Mouse (Mus musculus) megakaryocyte, embryonic 14.5 days (primary cell): ENCODE results near the gene Gpr33. TPM values are rescaled to one million over a fixed set of nuclear protein-coding genes. Genes with fewer than 3 reads are reported as not detected.

ENCODE experiments used
- H3K27me3 ChIP-seq: replicated peaks from 2 replicates; pipeline ENCODE3; 2012; ENCODE audit warnings: inconsistent platforms
- H3K36me3 ChIP-seq: replicated peaks from 2 replicates; pipeline ENCODE3; 2012; ENCODE audit warnings: low read length, inconsistent platforms, mixed read lengths
- H3K4me1 ChIP-seq: 2 replicates; pipeline ENCODE4 v1.6.1; 2012; ENCODE audit warnings: inconsistent platforms
- H3K4me3 ChIP-seq: replicated peaks from 2 replicates; pipeline ENCODE3; 2012; ENCODE audit warnings: moderate library complexity, mild to moderate bottlenecking, inconsistent platforms
- H3K9me3 ChIP-seq: 2 replicates; pipeline ENCODE4 v1.6.1; 2012; ENCODE audit warnings: inconsistent platforms
- FLI1 ChIP-seq: IDR thresholded peaks from 2 replicates; pipeline ENCODE4 v1.6.1; 2012; ENCODE audit warnings: low read length, inconsistent platforms, mixed read lengths
- GATA1 ChIP-seq: IDR thresholded peaks from 3 replicates; pipeline ENCODE4 v1.6.1; 2012; ENCODE audit warnings: mixed read lengths, low read length, inconsistent platforms, borderline replicate concordance
- polyA plus RNA-seq: library from polyadenylated mRNA; stranded (reverse); fragments of >175 nt; gene quantifications from 2 replicates; pipeline ENCODE4 v1.2.3, GENCODE M21; 2012; ENCODE audit warnings: low replicate concordance; ENCODE audit not compliant: insufficient read depth

Gene Gpr33
- not detected in 2 replicates for polyA plus RNA-seq

DNA sequence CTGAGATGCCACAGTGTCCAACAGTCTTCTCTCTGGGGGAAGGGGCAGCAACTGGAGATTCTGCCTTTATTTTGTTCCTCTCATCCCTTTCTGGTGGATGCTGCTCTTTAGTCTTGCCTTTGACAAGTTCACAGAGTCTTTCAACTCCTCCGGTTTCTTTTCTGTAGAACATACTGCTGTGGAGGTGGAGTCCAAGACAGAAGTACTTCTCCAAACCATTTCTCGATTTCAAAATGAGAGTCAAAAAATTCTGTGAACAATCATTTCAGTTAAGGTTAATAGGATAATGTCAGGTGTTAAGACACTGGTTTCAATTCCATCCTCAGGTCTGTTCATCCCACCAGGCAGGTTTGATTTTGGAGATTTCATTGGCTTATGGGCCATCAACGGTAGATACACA lies at the start of gene Gpr33:
Gene Gpr33, minus strand, starts transcription at position 101 of the 400 bp plus-strand sequence.
- no peaks in the 10 kb centered on the region for H3K9me3 ChIP-seq
- no peak within 1 kb of the TSS for H3K4me3 ChIP-seq
- H3K36me3 ChIP-seq: no peaks in the 10 kb centered on the region
- no peaks in the 10 kb centered on the region for H3K4me1 ChIP-seq
- peaks cover 3% of the 10 kb centered on the region for H3K27me3 ChIP-seq
- no peak for TF ChIP-seq GATA1
- no peak for TF ChIP-seq FLI1

DNA sequence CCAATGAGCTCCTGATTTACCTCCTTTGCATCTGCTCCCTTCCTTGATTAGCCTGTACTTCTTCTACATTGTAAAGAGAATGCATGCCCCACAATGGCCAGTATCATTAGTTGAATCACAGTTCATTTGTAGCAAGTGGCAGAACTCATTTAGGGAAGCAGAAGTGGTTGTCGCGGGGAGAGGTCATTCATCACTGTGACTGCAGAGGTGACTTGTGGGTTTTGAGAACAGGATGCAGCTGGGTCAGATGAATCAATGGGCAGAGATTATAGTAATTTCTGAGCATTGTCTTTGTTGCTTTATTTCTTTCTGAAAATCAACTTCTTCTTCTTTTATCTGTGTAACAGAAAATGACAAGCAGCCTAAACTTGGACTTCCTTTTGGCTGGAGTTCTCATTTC lies 21.5 kb upstream of the Gpr33 start:
- Histone ChIP-seq H3K4me3 (no peak overlapping the region), H3K36me3 (no peaks in the 10 kb centered on the region), H3K4me1 (peaks cover 6% of the 10 kb centered on the region), H3K9me3 (peaks cover 8% of the 10 kb centered on the region; the same call in 1 of the 2 replicates), H3K27me3 (peaks cover 4% of the 10 kb centered on the region)
- TF ChIP-seq GATA1 (no peak), FLI1 (no peak)

GRCm38 (mm10) chr12:52046371-52046770 lies 18.5 kb upstream of the Gpr33 start:
- Histone ChIP-seq H3K36me3 (no peaks in the 10 kb centered on the region), H3K4me1 (peaks cover 6% of the 10 kb centered on the region), H3K27me3 (peaks cover 4% of the 10 kb centered on the region), H3K9me3 (peaks cover 5% of the 10 kb centered on the region; the same call in 1 of the 2 replicates), H3K4me3 (no peak overlapping the region)
- TF ChIP-seq GATA1: no peak
- no peak for TF ChIP-seq FLI1

DNA sequence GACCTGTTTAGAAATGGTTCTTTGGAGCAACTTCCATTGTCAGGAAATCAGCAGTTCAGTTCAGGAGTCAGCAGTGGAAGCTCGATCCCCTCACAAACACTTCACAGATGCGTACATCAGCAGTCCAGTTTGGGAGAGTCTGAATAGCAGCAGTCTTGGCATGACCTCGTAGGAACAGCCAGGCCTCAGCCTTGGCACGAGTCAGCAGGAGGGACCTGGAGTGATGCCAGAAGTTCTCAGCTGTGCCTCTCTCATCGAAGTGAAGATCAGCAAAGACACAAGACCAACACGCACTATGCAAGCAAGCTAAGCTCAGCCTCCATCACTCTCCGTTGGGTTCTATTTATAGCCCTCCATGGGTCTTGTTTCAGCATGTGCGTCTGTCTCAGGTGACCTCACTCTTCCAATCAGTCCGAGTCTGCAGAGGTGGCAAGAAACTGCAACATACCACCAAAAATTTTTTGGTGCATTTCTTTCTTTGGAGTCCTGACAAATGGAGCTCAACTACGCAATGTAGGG lies 15.0 kb upstream of the Gpr33 start:
- H3K4me1 ChIP-seq: no peaks in the 10 kb centered on the region
- no peak for TF ChIP-seq FLI1
- H3K36me3 ChIP-seq: no peaks in the 10 kb centered on the region
- no peaks in the 10 kb centered on the region for H3K9me3 ChIP-seq
- no peaks in the 10 kb centered on the region for H3K27me3 ChIP-seq
- H3K4me3 ChIP-seq: no peak overlapping the region

DNA sequence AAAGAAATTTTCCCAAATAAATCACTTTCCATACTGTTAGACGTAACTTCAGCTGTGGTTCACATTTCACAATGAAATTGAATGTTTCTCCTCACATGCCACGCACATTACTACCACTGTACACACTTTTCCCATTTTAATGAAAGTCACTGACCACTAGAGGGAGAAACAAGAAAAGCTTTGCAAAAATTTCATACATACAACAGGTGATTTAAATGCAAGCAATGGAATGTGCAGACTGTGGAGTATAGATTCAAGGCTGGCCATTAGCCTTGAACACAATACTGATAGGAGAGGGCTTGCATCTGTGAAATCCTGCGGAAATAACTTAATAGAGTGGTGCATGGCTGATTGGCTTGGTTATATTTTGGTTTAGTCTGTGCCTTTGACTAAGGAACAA lies 10.5 kb upstream of the Gpr33 start:
- TF ChIP-seq FLI1 (no peak), GATA1 (no peak)

DNA sequence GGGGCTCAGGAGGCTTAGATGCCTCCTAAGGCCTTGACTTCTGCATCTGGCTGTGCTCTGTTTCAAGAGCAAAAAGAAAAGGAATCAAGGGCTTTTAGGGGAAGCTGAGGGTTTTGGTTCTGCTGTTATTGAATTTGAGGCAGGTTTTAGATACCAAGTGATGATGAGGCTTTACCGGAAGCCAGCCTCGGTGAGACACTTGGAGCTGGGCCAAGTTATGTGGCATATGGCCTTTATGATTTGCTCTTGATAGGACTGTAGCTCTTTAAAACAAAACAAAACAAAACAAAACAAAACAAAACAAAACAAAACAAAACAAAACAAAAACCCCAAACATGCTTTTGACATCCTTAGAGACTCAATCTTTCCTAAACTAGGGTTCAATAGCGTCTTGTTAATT lies 7.1 kb upstream of the Gpr33 start:
- Histone ChIP-seq H3K36me3 (no peaks in the 10 kb centered on the region), H3K4me3 (no peak overlapping the region), H3K27me3 (peaks cover 2% of the 10 kb centered on the region), H3K4me1 (no peaks in the 10 kb centered on the region), H3K9me3 (no peaks in the 10 kb centered on the region)
- TF ChIP-seq FLI1 (no peak), GATA1 (no peak)

More for the DNA sequence above, 10.5 kb upstream of the Gpr33 start:
- no peaks in the 10 kb centered on the region for H3K36me3 ChIP-seq
- no peak overlapping the region for H3K4me3 ChIP-seq
- H3K4me1 ChIP-seq: no peaks in the 10 kb centered on the region
- H3K9me3 ChIP-seq: no peaks in the 10 kb centered on the region
- H3K27me3 ChIP-seq: peaks cover 2% of the 10 kb centered on the region

- no peak overlapping the region for H3K4me3 ChIP-seq
- no peaks in the 10 kb centered on the region for H3K4me1 ChIP-seq
- no peaks in the 10 kb centered on the region for H3K36me3 ChIP-seq
- TF ChIP-seq GATA1 (no peak), FLI1 (no peak)
- peaks cover 5% of the 10 kb centered on the region for H3K27me3 ChIP-seq
- H3K9me3 ChIP-seq: no peaks in the 10 kb centered on the region
These were observed 4.4 kb upstream of the Gpr33 start for GRCm38 (mm10) chr12:52032276-52032675.

DNA sequence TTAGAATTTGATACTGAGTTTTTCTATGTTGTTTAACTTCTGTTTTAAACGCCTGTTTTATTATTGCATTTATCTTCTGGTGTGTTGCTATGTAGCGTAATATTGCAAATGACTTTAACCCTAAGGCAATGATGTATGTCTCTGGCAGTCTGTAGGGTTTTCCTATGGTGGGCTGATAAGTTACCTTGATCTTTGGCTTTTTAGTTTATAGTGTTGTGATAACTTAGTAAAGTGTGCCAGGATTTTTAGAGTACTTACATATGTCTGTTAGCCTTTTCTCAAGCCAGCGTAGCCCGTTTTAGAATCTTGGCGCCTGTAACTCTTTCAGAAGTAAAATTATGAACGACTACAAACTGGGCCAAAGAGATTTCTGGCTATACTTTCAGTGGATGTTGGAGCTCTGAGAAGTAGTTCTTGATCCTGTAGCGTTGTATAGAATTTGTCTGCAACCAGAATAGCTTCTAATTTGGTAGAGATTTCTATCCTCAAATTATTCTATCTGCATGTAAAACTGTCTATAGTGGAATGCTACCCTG lies 13.3 kb downstream of the Gpr33 start:
- H3K4me3 ChIP-seq: no peak overlapping the region
- no peaks in the 10 kb centered on the region for H3K36me3 ChIP-seq
- peaks cover 2% of the 10 kb centered on the region for H3K27me3 ChIP-seq
- H3K4me1 ChIP-seq: peaks cover 11% of the 10 kb centered on the region
- TF ChIP-seq GATA1 (no peak), FLI1 (no peak)
- H3K9me3 ChIP-seq: peaks cover 3% of the 10 kb centered on the region; the same call in 1 of the 2 replicates

DNA sequence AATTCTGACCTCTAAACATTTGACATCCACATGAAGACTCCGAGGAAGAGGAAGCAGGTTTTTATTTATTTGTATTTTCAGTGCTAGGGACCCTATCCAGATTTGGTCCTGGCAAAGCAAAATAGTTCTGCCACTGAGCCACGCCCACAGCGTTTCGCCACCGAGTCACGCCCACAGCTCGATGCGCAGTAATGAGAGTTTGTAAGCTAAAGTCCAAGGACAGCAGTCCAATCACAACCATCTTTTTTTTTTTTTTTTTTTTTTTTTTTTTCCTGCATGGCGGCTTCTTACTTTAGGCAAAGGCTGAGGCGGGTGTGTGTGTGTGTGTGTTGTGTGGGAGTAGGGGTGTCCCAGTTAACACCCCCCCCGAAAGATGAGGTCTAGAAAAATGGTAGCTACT lies 13.8 kb downstream of the Gpr33 start:
- no peak overlapping the region for H3K4me3 ChIP-seq
- no peak for TF ChIP-seq FLI1
- no peak for TF ChIP-seq GATA1
- peaks cover 13% of the 10 kb centered on the region for H3K4me1 ChIP-seq
- peaks cover 3% of the 10 kb centered on the region; the same call in 1 of the 2 replicates for H3K9me3 ChIP-seq
- no peaks in the 10 kb centered on the region for H3K36me3 ChIP-seq
- peaks cover 2% of the 10 kb centered on the region for H3K27me3 ChIP-seq

DNA sequence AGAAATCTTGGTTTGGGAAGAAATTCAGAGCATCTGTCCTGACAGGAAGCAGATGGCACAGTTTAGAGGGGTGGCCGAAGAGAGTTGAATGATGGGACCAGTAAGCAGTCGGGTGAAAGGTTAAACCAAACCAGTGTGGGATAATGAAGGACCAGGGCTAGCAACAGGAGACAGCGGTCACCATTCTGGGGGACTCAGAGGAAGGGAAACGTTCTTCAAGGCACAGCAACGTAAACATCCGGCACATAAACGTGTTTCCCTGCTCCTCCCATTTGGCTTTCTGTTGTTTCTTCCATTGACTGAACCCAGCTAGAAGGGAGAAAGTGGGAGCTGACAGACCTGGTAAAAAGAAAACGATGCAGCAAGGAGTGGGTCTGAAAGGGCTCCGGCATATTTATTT lies 14.6 kb downstream of the Gpr33 start:
- Histone ChIP-seq H3K9me3 (peaks cover 3% of the 10 kb centered on the region; the same call in 1 of the 2 replicates), H3K36me3 (no peaks in the 10 kb centered on the region), H3K4me1 (peaks cover 15% of the 10 kb centered on the region), H3K4me3 (peak overlapping the region; percentile 48), H3K27me3 (peaks cover 2% of the 10 kb centered on the region)
- no peak for TF ChIP-seq FLI1
- no peak for TF ChIP-seq GATA1

DNA sequence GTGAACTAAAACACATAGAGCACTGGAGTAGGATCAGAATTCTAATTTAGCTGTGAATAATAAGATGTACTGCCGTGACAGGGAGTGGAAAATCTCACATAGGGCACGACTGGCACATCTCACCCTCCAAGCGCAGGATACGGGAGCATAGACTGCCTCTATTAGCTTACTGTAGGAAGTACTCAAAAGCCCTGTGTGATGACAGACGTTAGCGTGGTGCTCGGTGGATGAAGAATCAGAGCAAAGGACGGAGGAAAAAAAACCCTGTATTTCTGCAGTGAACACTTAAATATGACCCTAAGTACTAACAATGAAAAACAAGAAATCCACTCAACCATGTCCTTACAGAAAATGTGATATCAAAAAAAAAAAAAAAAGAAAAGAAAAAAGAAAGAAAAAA lies 15.7 kb downstream of the Gpr33 start:
- TF ChIP-seq GATA1 (no peak), FLI1 (no peak)

More for the DNA sequence above, 15.7 kb downstream of the Gpr33 start:
- no peak overlapping the region for H3K4me3 ChIP-seq
- H3K9me3 ChIP-seq: peaks cover 7% of the 10 kb centered on the region; the same call in 1 of the 2 replicates
- H3K36me3 ChIP-seq: no peaks in the 10 kb centered on the region
- no peaks in the 10 kb centered on the region for H3K27me3 ChIP-seq
- peaks cover 15% of the 10 kb centered on the region for H3K4me1 ChIP-seq
